Mouse (Mus musculus) midbrain, embryonic 13.5 days (tissue): ENCODE measurements at regions not wholly inside any gene's neighbourhood (a gene's known extent, or its start where the extent isn't known, plus 50 kb on each side); places are given as distances from the start of the nearest gene placed in this dataset. TPM values are rescaled to one million over a fixed set of nuclear protein-coding genes. Genes with fewer than 3 reads are reported as not detected.

Experiments
- ATAC-seq: fragments of 200-750 bp; cut with Nextera tagmentation; 2 replicates; pipeline ENCODE4 v1.8.0; 2017; ENCODE audit warnings: mild to moderate bottlenecking, moderate TSS enrichment, moderate library complexity
- H3K27ac ChIP-seq: fragments of 300-500 bp; sonication (generic); 2 replicates; pipeline ENCODE4 v1.5.1; 2015; ENCODE audit warnings: inconsistent platforms, mild to moderate bottlenecking, moderate library complexity
- H3K27me3 ChIP-seq: fragments of 300-500 bp; sonication (generic); 2 replicates; pipeline ENCODE4 v1.6.1; 2015; ENCODE audit warnings: mild to moderate bottlenecking, inconsistent platforms
- H3K36me3 ChIP-seq: fragments of 300-500 bp; sonication (generic); 2 replicates; pipeline ENCODE4 v1.6.1; 2015; ENCODE audit warnings: mild to moderate bottlenecking, inconsistent platforms
- H3K4me1 ChIP-seq: fragments of 300-500 bp; sonication (generic); replicated peaks from 2 replicates; pipeline ENCODE4 v1.6.1; 2015; ENCODE audit warnings: inconsistent platforms
- H3K4me2 ChIP-seq: fragments of 300-500 bp; sonication (generic); replicated peaks from 2 replicates; pipeline ENCODE4 v1.6.1; 2015; ENCODE audit warnings: moderate library complexity, mild to moderate bottlenecking, inconsistent platforms
- H3K4me3 ChIP-seq: fragments of 300-500 bp; sonication (generic); replicated peaks from 2 replicates; pipeline ENCODE4 v1.5.1; 2015; ENCODE audit warnings: mild to moderate bottlenecking, inconsistent platforms
- H3K9ac ChIP-seq: fragments of 300-500 bp; sonication (generic); replicated peaks from 2 replicates; pipeline ENCODE4 v1.6.1; 2015; ENCODE audit warnings: mild to moderate bottlenecking, inconsistent platforms
- H3K9me3 ChIP-seq: fragments of 300-500 bp; sonication (generic); 2 replicates; pipeline ENCODE4 v1.6.1; 2016; ENCODE audit warnings: mild to moderate bottlenecking, inconsistent platforms
- WGBS: fragments of 180-500 bp; shearing (Covaris S2); methylation state at CpG from one replicate; pipeline ENCODE4 v1.1.7; 2015; 5-methylcytosine and 5-hydroxymethylcytosine counted together
- microRNA-seq: library from miRNA; unstranded; fragments of <30 nt; microRNA quantifications from one replicate; pipeline ENCODE4, GENCODE M21; 2016

GRCm38 (mm10) chr13:28416231-28416630, 158.9 kb downstream of the Gm11361 start:
- H3K9me3 ChIP-seq: no peaks in the 10 kb centered on the region
- H3K4me3 ChIP-seq: peak overlapping the region; percentile 27
- peak overlapping the region; percentile 62; the same call in 1 of the 2 replicates for H3K9ac ChIP-seq
- H3K36me3 ChIP-seq: no peaks in the 10 kb centered on the region
- peak; percentile 90 for ATAC-seq
- peaks cover 66% of the 10 kb centered on the region for H3K4me1 ChIP-seq
- H3K27me3 ChIP-seq: no peaks in the 10 kb centered on the region
- 2% methylated on average over 6 of the region's 6 CpGs for WGBS
- peak overlapping the region; percentile 95 for H3K27ac ChIP-seq
- peak overlapping the region; percentile 52 for H3K4me2 ChIP-seq

DNA sequence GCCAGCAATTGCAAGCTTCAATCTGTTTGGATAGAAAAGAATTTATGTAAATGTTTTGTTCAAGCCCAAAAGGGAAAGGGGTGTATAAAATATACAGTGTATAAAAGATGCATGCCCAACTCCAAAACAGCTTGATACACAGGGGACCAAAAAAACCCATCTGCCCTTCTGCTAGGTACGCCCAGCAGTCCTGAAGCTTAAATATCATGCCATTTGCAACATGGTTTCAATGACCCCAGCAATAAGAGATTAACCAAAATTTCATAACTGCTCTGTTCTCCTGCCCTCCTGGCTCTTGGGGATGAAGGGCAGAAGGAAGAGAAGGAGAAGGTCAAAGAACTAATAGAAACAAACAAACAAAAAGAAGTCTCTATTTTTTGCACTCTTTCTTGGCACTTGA, 158.4 kb downstream of the Gm11361 start:
- H3K9me3 ChIP-seq: no peaks in the 10 kb centered on the region
- 0 out of 2 replicates have a peak overlapping the region, but pooled peaks have one; percentile 13 for H3K4me3 ChIP-seq
- H3K27ac ChIP-seq: peak overlapping the region; percentile 95
- H3K27me3 ChIP-seq: no peaks in the 10 kb centered on the region
- ATAC-seq: peak; percentile 2
- H3K9ac ChIP-seq: 0 out of 2 replicates have a peak overlapping the region, but pooled peaks have one; percentile 23
- H3K4me1 ChIP-seq: peaks cover 63% of the 10 kb centered on the region
- WGBS: 0% methylated on average over 1 of the region's 1 CpGs
- H3K36me3 ChIP-seq: no peaks in the 10 kb centered on the region
- peak overlapping the region; percentile 52 for H3K4me2 ChIP-seq

GRCm38 (mm10) chr13:28410324-28410723, 153.0 kb downstream of the Gm11361 start:
- no peak overlapping the region for H3K9ac ChIP-seq
- no peak overlapping the region for H3K4me3 ChIP-seq
- no peak overlapping the region for H3K4me2 ChIP-seq
- ATAC-seq: peak; percentile 68; the same call in 1 of the 2 replicates
- no peaks in the 10 kb centered on the region for H3K9me3 ChIP-seq
- H3K27me3 ChIP-seq: no peaks in the 10 kb centered on the region
- peaks cover 29% of the 10 kb centered on the region for H3K4me1 ChIP-seq
- WGBS: 16% methylated on average over 2 of the region's 2 CpGs
- no peaks in the 10 kb centered on the region for H3K36me3 ChIP-seq
- H3K27ac ChIP-seq: no peak overlapping the region

- Histone ChIP-seq H3K4me2 (no peak overlapping the region), H3K9ac (no peak overlapping the region), H3K27ac (peak overlapping the region; percentile 61), H3K9me3 (no peaks in the 10 kb centered on the region), H3K36me3 (no peaks in the 10 kb centered on the region), H3K4me1 (peaks cover 21% of the 10 kb centered on the region), H3K4me3 (no peak overlapping the region), H3K27me3 (no peaks in the 10 kb centered on the region)
- 30% methylated on average over 1 of the region's 1 CpGs for WGBS
- no peak for ATAC-seq
Observed at GRCm38 (mm10) chr13:28409609-28409902, 152.2 kb downstream of the Gm11361 start.

GRCm38 (mm10) chr13:28408868-28409608, 151.7 kb downstream of the Gm11361 start:
- 25% methylated on average over 7 of the region's 7 CpGs for WGBS
- Histone ChIP-seq H3K27ac (peak overlapping the region; percentile 61), H3K4me2 (no peak overlapping the region), H3K9me3 (no peaks in the 10 kb centered on the region), H3K4me3 (no peak overlapping the region), H3K4me1 (peaks cover 21% of the 10 kb centered on the region), H3K36me3 (no peaks in the 10 kb centered on the region), H3K27me3 (no peaks in the 10 kb centered on the region), H3K9ac (no peak overlapping the region)
- ATAC-seq: no peak

GRCm38 (mm10) chr13:28400459-28400858, 143.1 kb downstream of the Gm11361 start:
- peaks cover 5% of the 10 kb centered on the region; the same call in 1 of the 2 replicates for H3K4me1 ChIP-seq
- WGBS: 49% methylated on average over 7 of the region's 7 CpGs
- H3K27ac ChIP-seq: no peak overlapping the region
- H3K27me3 ChIP-seq: no peaks in the 10 kb centered on the region
- H3K4me2 ChIP-seq: no peak overlapping the region
- H3K4me3 ChIP-seq: no peak overlapping the region
- H3K9ac ChIP-seq: no peak overlapping the region
- H3K9me3 ChIP-seq: no peaks in the 10 kb centered on the region
- H3K36me3 ChIP-seq: no peaks in the 10 kb centered on the region
- ATAC-seq: no peak

Small RNA genes in the stretch of these regions (microRNA-seq; reads per million reads assigned to microRNA genes)
- gene Mir6368: not detected
